Mouse (Mus musculus) adrenal gland, adult 18-20 months (tissue): ENCODE data around the gene Slc25a3. TPM values are rescaled to one million over a fixed set of nuclear protein-coding genes. Genes with fewer than 3 reads are reported as not detected.

ENCODE experiments used
- DNase-seq, 2 experiments: peaks; one replicate each; pipeline ENCODE4 v3.0.0; 2021 to 2022; ENCODE audit warnings: low spot score in 2 of 2
- total RNA-seq, 2 experiments: library from RNA; stranded (reverse); gene quantifications; 1 replicate in 1 of 2; 2 replicates in 1 of 2; pipeline ENCODE4 v1.2.3; 2021

The Slc25a3 gene
- total RNA-seq, 2 experiments from 2014 or later: 1,418 to 2,058 TPM

DNA sequence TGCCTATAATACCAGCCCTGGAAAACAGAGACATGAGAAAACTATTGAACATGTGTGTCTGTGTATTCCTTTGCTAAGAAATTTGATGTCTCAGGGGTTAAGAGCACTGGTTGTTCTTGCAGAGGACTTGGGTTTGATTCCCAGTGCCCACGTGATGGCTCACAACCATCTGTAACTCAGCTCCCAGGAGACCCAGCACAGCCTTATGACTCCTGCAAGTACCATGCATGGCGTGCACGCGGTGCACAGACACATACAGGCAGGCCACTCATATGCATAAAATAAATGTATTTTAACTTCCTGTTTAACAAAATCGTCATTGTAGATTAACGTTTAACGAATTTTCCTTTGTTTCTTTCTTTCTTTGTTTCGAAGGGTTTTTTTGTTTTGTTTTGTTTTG, 25.8 kb downstream of the Slc25a3 start:
- no peak for DNase-seq

DNA sequence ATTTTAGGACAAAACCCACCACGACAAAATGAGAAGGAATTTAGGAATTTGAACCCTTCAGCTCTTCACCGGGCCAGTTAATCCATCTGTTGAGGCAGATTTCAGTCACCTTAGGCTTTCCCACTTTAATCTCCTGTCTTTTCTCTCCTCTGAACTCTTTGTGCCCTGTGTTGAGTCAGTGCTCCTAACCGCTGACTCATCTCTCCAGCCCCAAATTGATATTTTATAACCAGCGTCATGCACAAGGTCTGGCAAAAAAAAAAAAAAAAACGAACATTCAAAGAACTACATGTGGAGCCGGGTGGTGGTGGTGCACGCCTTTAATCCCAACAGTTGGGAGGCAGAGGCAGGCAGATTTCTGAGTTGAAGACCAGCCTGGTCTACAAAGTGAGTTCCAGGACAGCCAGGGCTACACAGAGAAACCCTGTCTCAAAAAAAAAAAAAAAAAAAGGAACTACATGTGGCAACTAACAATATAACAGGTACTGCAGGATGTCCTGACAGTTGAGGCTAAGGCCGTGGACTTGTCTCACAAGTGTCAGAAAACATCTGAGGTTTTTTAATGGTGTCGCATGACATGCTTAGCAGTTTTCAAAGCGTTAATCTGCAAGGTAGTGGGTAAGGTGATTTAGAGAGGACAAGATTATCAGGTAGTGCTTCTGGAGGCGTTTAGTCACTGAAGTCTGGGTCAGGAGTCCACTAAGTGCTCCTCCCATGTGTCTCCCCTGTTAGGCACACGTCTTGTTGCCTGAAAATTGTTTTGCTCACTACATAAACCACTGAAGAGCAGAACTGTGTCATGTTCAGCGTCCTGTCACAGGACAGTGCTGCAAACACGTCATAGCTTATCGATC, 29.4 kb downstream of the Slc25a3 start:
- DNase-seq: no peak

DNA sequence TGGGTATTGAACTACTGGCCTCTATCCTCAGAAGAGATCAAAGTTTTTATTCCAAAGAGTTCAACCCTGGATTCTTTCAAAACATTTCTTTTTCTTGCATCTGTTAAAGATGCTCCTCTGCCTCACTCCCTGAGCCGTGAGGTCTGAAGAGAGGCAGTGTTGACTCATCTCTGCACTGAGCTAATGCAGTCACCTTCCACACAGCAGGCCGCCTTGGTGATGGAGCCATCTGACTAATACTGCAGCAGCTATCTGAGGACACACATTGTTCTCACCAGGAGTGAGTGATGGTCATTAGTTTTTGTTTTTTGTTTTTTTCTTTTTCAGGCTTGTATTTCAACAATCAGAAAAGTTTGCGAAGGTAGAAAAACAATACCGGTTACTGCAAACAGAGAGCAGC, 31.0 kb downstream of the Slc25a3 start:
- DNase-seq: no peak

DNA sequence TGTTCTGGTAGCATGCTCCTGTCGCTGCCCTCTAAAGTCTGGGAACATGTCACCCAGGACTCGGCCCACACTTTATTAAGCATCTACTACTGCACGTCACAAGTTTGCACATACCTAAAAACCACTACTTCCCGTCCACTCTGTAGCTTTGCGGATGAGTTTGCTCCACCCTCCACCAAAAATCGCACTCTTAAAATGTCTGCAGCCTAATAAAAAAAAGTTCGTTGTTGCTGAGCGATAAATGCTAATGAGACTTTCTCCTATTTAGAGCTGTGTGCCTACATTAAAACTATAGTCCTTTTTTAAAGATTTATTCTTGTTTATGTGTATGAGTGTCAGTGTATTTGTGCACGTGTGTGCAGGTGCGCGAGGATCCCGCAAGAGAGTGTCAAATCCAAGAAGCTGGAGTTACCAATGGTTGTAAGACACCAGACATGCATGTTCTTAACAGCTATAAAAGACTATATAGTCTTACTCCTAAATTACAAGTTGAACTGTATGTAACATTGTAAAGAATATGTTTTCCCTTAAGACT, 40.4 kb downstream of the Slc25a3 start:
- DNase-seq: no peak

DNA sequence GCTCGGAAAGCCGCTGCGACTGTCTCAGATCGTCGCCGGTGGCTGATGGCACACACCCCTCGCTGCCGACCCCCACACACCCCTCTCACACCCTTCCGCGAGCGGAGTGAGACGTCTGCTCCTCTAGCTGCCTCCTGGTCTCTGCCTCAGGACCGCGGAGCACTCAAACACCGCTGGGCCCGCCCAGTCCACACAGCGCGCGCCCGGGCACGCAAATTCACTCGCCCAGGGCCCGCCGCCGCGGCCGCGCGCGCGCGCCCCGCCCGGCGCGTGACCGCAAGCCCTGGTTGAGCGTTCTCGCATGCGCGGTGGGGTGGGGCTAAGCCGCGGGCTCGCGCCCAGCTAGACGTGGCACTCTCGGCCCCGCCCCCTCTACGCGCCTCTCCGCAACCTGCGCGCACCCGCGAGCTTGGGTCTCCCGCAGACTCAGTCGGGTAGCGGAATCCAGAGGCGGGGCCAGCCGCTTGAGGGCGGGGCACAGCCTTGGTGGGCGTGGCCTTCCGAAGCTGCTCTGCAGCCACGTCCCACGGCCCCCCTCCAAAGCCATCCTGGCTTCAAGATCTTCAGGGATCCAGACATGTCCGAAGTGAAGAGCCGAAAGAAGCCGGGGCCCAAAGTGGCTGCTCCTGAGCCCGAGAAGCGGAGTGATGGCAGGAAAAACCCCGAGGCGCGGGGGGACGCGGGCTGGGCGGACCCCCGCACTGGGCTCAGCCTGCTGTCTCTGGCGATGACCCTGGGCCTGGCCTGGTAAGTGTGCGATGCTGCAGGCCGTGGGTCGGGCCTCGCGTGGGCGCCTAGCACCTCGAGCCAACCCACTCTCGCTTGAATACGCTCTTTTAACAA, 41.1 kb downstream of the Slc25a3 start, which contains the start of the genes Apaf1 and Ikbip:
Gene Apaf1 (minus strand): TSS at position 221 of the 843 bp plus-strand sequence.
Gene Ikbip (plus strand): TSS at position 391 of the 843 bp plus-strand sequence.
- peak; percentile 100 for DNase-seq

DNA sequence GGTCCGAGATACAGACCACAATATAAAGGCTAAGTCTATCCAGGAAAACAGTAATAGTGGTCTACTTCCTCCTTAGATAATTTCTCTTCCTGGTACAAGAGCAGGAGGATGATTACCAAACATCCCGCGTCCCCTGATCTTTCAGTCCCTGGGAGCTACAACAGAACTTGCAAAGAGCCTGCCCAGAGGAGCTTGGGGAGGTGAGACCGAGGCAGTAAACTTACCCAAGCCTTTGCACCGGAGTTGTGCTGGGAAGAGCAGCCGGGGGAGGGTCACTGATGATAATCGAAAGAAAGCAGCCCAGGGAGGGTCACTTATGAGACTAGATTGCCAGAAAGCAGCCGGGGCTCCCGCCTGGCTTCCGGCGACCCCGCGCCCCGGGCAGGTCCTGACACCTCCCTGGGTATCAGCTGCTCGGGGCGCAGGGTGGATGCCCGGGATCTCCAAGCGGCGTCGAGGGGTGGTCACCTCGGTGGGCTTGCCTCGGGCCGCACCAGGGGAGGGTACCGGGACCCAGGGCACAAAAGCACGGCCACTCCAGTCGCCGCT, 41.8 kb downstream of the Slc25a3 start:
- no peak for DNase-seq

DNA sequence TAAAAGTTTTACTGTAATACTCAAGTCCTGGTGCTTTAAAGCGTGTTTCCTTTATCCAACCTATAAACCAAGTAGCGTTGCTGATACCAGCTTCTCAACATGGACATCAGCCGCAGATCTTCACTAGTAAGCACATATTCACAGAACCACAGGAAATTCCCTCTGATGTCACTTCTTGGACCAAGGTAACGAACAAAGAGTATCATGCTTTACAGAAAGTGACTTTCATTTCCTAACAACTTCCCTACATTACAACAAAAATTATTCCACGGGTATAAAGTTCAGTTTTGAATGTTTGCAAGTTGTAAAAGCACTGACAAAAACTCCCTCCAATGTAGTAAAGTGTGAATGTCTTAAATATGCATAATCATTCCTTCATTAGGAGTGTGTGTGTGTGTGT, 43.3 kb downstream of the Slc25a3 start:
- DNase-seq: no peak

DNA sequence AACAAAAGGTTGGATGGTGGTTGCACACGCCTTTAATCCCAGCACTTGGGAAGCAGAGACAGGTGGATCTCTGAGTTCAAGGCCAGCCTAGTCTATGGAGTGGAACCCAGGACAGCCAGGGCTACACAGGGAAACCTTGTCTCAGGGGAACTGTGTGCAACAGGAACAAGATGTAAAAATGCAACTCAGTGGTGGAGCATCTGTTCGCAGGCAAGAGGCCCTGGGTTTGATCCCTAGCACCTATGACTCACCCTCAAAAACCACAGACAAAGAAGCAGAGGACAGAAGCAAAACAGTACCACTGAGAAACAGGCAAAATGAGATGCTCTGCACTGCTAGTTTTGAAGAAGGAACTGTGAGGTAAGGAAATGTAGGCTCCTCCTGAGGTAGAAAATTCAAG, 47.2 kb downstream of the Slc25a3 start:
- DNase-seq: no peak

DNA sequence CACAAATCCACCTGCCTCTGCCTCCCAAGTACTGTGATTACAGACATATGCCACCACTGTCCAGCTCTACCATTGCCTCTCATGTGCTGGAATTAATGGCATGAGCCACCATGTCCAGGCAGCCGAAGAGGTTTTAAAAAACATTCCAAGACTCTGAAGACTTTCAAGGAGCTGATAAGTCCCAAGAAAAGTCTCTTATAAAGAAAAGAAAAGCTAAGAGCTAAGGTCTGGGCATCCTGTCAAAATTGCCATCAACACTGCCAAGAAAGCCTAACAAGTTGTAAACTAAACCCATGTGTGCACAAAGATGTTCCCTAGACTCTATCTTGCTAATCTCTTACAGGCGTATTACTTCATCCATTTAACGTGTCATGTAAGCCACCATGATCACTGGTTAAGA, 50.5 kb downstream of the Slc25a3 start:
- DNase-seq: no peak

DNA sequence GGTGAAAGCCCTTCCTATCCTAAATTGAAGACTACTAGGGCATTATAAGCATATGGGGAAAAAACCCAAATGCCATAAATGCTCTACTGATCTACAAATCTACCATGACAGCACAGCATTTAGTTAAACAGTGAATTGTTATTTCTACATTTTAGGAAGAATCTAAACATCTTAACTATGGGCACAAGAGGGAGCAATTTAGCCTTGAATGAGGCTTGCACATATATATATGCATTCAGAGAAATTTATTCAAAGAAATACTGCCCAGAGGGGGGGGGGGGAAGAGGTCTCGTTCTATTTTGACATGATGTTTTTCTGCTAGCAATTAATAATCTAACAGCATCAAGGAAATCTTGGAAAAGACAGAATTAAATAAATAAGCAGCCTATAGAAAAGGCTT, 52.1 kb downstream of the Slc25a3 start:
- no peak for DNase-seq

Other genes starting within 250 kb of the Slc25a3 start
- 1 to 10 TPM; 5.4 to 5.8 TPM for gene Apaf1, start 41.3 kb downstream of the Slc25a3 start, total RNA-seq
- gene Ikbip, start 41.1 kb downstream of the Slc25a3 start, total RNA-seq: 10 to 100 TPM; 30.9 to 31.5 TPM
- 10 to 100 TPM; 80.3 to 89.6 TPM for gene Tmpo, start 57.3 kb upstream of the Slc25a3 start, total RNA-seq